Mouse (Mus musculus) urinary bladder, postnatal 14 days (tissue): ENCODE data around the gene Shisa3.

Experiments used
- DNase-seq: peaks from one replicate; pipeline ENCODE4 v3.0.0; 2021; ENCODE audit warnings: low spot score

Shisa3 gene

GRCm38 (mm10) chr5:67607804-67608673 is at the start of gene Shisa3:
Shisa3 (plus strand) TSS chr5:67607882.
- DNase-seq: peak; percentile 14

GRCm38 (mm10) chr5:67558644-67559043 is 49.0 kb upstream of the Shisa3 start:
- DNase-seq: no peak

- no peak for DNase-seq
Observed at GRCm38 (mm10) chr5:67559063-67559462, 48.6 kb upstream of the Shisa3 start.

GRCm38 (mm10) chr5:67572552-67573155 is 35.0 kb upstream of the Shisa3 start:
- DNase-seq: no peak

- no peak for DNase-seq
Observed at GRCm38 (mm10) chr5:67574039-67574438, 33.6 kb upstream of the Shisa3 start.

- DNase-seq: no peak
Observed at GRCm38 (mm10) chr5:67575705-67576104, 32.0 kb upstream of the Shisa3 start.

GRCm38 (mm10) chr5:67579725-67580633 is 27.7 kb upstream of the Shisa3 start:
- no peak for DNase-seq

GRCm38 (mm10) chr5:67595070-67595469 is 12.6 kb upstream of the Shisa3 start:
- no peak for DNase-seq

- DNase-seq: no peak
Observed at GRCm38 (mm10) chr5:67595629-67596028, 12.1 kb upstream of the Shisa3 start.

GRCm38 (mm10) chr5:67599935-67600334 is 7.7 kb upstream of the Shisa3 start:
- no peak for DNase-seq

- no peak for DNase-seq
Observed at GRCm38 (mm10) chr5:67605951-67606350, 1.7 kb upstream of the Shisa3 start.

- peak; percentile 7 for DNase-seq
Observed at GRCm38 (mm10) chr5:67606916-67607803, 522 bp upstream of the Shisa3 start.

- DNase-seq: no peak
Observed at GRCm38 (mm10) chr5:67608674-67609519, 1.2 kb downstream of the Shisa3 start.

- DNase-seq: no peak
Observed at GRCm38 (mm10) chr5:67609520-67609837, 1.8 kb downstream of the Shisa3 start.

GRCm38 (mm10) chr5:67621230-67621629 is 13.5 kb downstream of the Shisa3 start:
- no peak for DNase-seq

- DNase-seq: no peak
Observed at GRCm38 (mm10) chr5:67628180-67628940, 20.7 kb downstream of the Shisa3 start.

GRCm38 (mm10) chr5:67629440-67629839 is 21.8 kb downstream of the Shisa3 start:
- no peak for DNase-seq

GRCm38 (mm10) chr5:67629861-67630260 is 22.2 kb downstream of the Shisa3 start:
- DNase-seq: no peak

- DNase-seq: no peak
Observed at GRCm38 (mm10) chr5:67631261-67631660, 23.6 kb downstream of the Shisa3 start.
